Mouse (Mus musculus) MEL (cell line): ENCODE data around the gene Maml3. TPM values are rescaled to one million over a fixed set of nuclear protein-coding genes. Genes with fewer than 3 reads are reported as not detected.

Source experiments
- DNase-seq: peaks from one replicate; pipeline ENCODE4 v3.0.0; 2011; ENCODE audit warnings: low read depth, low spot score
- H3K27ac ChIP-seq: 2 replicates; pipeline ENCODE4 v1.5.1; 2012; ENCODE audit warnings: low read depth, mild to moderate bottlenecking, control low read depth, low read length, moderate library complexity; ENCODE audit not compliant: control insufficient read depth
- H3K27me3 ChIP-seq, 2 experiments: fragments of 150-350 bp in 1 of 2; sonication (generic) in 1 of 2; 2 replicates each; pipeline ENCODE4 v1.6.1; 2012; ENCODE audit warnings: low read length in 2 of 2, mild to moderate bottlenecking in 2 of 2, improper control_type of control experiment in 1 of 2, moderate library complexity in 1 of 2; ENCODE audit not compliant: insufficient read depth in 2 of 2, control insufficient read depth in 1 of 2
- H3K36me3 ChIP-seq, 2 experiments: 2 replicates each; pipeline ENCODE4 v1.6.1; 2012 to 2014; ENCODE audit warnings: low read length in 2 of 2, improper control_type of control experiment in 1 of 2, inconsistent platforms in 1 of 2, mild to moderate bottlenecking in 1 of 2; ENCODE audit not compliant: insufficient read depth in 2 of 2, control insufficient read depth in 1 of 2
- H3K4me1 ChIP-seq, 2 experiments: fragments of 150-350 bp in 1 of 2; sonication (generic) in 1 of 2; 2 replicates each; pipeline ENCODE4 v1.6.1; 2012; ENCODE audit warnings: low read length in 2 of 2, improper control_type of control experiment in 1 of 2, mild to moderate bottlenecking in 1 of 2; ENCODE audit not compliant: insufficient read depth in 2 of 2, control insufficient read depth in 1 of 2
- H3K4me3 ChIP-seq, 2 experiments: fragments of 150-350 bp in 1 of 2; sonication (generic) in 1 of 2; 2 replicates each; pipeline ENCODE4 v1.5.1; 2012; ENCODE audit warnings: low read depth in 2 of 2, low read length in 2 of 2, mild to moderate bottlenecking in 2 of 2, moderate library complexity in 2 of 2, control low read depth in 1 of 2, improper control_type of control experiment in 1 of 2; ENCODE audit not compliant: control insufficient read depth in 1 of 2, insufficient read depth in 1 of 2
- H3K79me2 ChIP-seq: 2 replicates; pipeline ENCODE4 v1.6.1; 2012; ENCODE audit warnings: mild to moderate bottlenecking, low read length, moderate library complexity; ENCODE audit not compliant: control insufficient read depth, poor library complexity, insufficient read depth
- H3K9ac ChIP-seq: 2 replicates; pipeline ENCODE4 v1.6.1; 2012; ENCODE audit warnings: low read depth, mild to moderate bottlenecking, control low read depth, low read length, moderate library complexity; ENCODE audit not compliant: control insufficient read depth, poor library complexity, severe bottlenecking
- H3K9me3 ChIP-seq: fragments of 150-350 bp; sonication (generic); replicated peaks from 2 replicates; pipeline ENCODE4 v1.6.1; 2012; ENCODE audit warnings: mild to moderate bottlenecking, low read length, improper control_type of control experiment, moderate library complexity; ENCODE audit not compliant: insufficient read depth
- BHLHE40 ChIP-seq: IDR thresholded peaks from 2 replicates; pipeline ENCODE4 v1.6.1; 2012; ENCODE audit warnings: low read depth, mild to moderate bottlenecking, inconsistent platforms, low read length, improper control_type of control experiment, borderline replicate concordance
- CTCF ChIP-seq, 3 experiments: IDR thresholded peaks in 2 of 3; conservative IDR thresholded peaks in 1 of 3; 2 replicates each; pipeline ENCODE4 v1.5.1; 2011 to 2012; ENCODE audit warnings: low read length in 3 of 3, low read depth in 2 of 3, mild to moderate bottlenecking in 2 of 3, improper control_type of control experiment in 1 of 3, inconsistent platforms in 1 of 3, mixed read lengths in 1 of 3, moderate library complexity in 1 of 3; ENCODE audit not compliant: control insufficient read depth in 1 of 3, insufficient read depth in 1 of 3, poor library complexity in 1 of 3, severe bottlenecking in 1 of 3
- ELF1 ChIP-seq: IDR thresholded peaks from 2 replicates; pipeline ENCODE4 v1.6.1; 2014; ENCODE audit warnings: low read depth, mild to moderate bottlenecking, inconsistent platforms, low read length, improper control_type of control experiment, moderate library complexity
- EP300 ChIP-seq, 2 experiments: IDR thresholded peaks; 2 replicates each; pipeline ENCODE4 v1.6.1; 2011; ENCODE audit warnings: improper control_type of control experiment in 2 of 2, low read length in 2 of 2, low read depth in 1 of 2, mild to moderate bottlenecking in 1 of 2
- ETS1 ChIP-seq: IDR thresholded peaks from 2 replicates; pipeline ENCODE4 v1.6.1; 2012; ENCODE audit warnings: low read depth, mild to moderate bottlenecking, inconsistent platforms, low read length, improper control_type of control experiment, moderate library complexity
- KAT2A ChIP-seq: conservative IDR thresholded peaks from 2 replicates; pipeline ENCODE4 v1.6.1; 2012; ENCODE audit warnings: low read depth, low read length, improper control_type of control experiment, inconsistent platforms
- MAFK ChIP-seq: IDR thresholded peaks from 2 replicates; pipeline ENCODE4 v1.6.1; 2011; ENCODE audit warnings: low read depth, mild to moderate bottlenecking, low read length, improper control_type of control experiment, borderline replicate concordance
- MAZ ChIP-seq: IDR thresholded peaks from 2 replicates; pipeline ENCODE4 v1.6.1; 2012; ENCODE audit warnings: low read depth, mild to moderate bottlenecking, inconsistent platforms, low read length, improper control_type of control experiment
- MXI1 ChIP-seq: IDR thresholded peaks from 2 replicates; pipeline ENCODE4 v1.6.1; 2011; ENCODE audit warnings: mild to moderate bottlenecking, low read depth, low read length, improper control_type of control experiment
- MYB ChIP-seq: IDR thresholded peaks from 2 replicates; pipeline ENCODE4 v1.6.1; 2011; ENCODE audit warnings: mild to moderate bottlenecking, low read depth, low read length, improper control_type of control experiment
- NELFE ChIP-seq: IDR thresholded peaks from 2 replicates; pipeline ENCODE4 v1.6.1; 2011; ENCODE audit warnings: low read depth, low read length, improper control_type of control experiment
- POLR2A ChIP-seq, 2 experiments: IDR thresholded peaks; 2 replicates each; pipeline ENCODE4 v1.6.1; 2011 to 2012; ENCODE audit warnings: low read length in 2 of 2, mild to moderate bottlenecking in 2 of 2, control low read depth in 1 of 2, improper control_type of control experiment in 1 of 2, low read depth in 1 of 2, moderate library complexity in 1 of 2; ENCODE audit not compliant: control insufficient read depth in 1 of 2, insufficient read depth in 1 of 2, poor library complexity in 1 of 2
- POLR2AphosphoS5 ChIP-seq: IDR thresholded peaks from 2 replicates; pipeline ENCODE4 v1.6.1; 2012; ENCODE audit warnings: low read depth, borderline replicate concordance, mild to moderate bottlenecking, inconsistent platforms, low read length, moderate library complexity, mixed read lengths
- SMC3 ChIP-seq: IDR thresholded peaks from 2 replicates; pipeline ENCODE4 v1.6.1; 2011; ENCODE audit warnings: low read depth, low read length, improper control_type of control experiment
- TBP ChIP-seq: IDR thresholded peaks from 2 replicates; pipeline ENCODE4 v1.8.0; 2011; ENCODE audit warnings: low read depth, low read length, improper control_type of control experiment
- TCF12 ChIP-seq: IDR thresholded peaks from 2 replicates; pipeline ENCODE4 v1.6.1; 2014; ENCODE audit warnings: low read depth, mild to moderate bottlenecking, inconsistent platforms, low read length, improper control_type of control experiment, moderate library complexity
- UBTF ChIP-seq: IDR thresholded peaks from 2 replicates; pipeline ENCODE4 v1.6.1; 2012; ENCODE audit warnings: low read depth, mild to moderate bottlenecking, inconsistent platforms, low read length, improper control_type of control experiment, moderate library complexity, borderline replicate concordance; ENCODE audit not compliant: insufficient read depth
- USF1 ChIP-seq: IDR thresholded peaks from 2 replicates; pipeline ENCODE4 v1.6.1; 2014; ENCODE audit warnings: low read depth, mild to moderate bottlenecking, inconsistent platforms, low read length, improper control_type of control experiment, moderate library complexity
- polyA plus RNA-seq, 2 experiments: library from polyadenylated mRNA; stranded (reverse) in 1 of 2; unstranded in 1 of 2; fragments of >175 nt in 1 of 2; fragments of >200 nt in 1 of 2; gene quantifications; 2 replicates each; pipeline versions ENCODE4 v1.2.1 to v1.2.4; 2012; ENCODE audit warnings: low replicate concordance in 2 of 2, low read depth in 1 of 2; ENCODE audit not compliant: insufficient read length in 2 of 2, insufficient read depth in 1 of 2, missing spikeins in 1 of 2
- total RNA-seq: library from RNA; depleted of rRNA; stranded (reverse); fragments of 300-350 nt; gene quantifications from 2 replicates; pipeline ENCODE4 v1.2.3, GENCODE M21; 2012

The Maml3 gene
- total and polyA plus RNA-seq, 3 experiments, result 2.0 to 4.1 TPM; not detected in 1

DNA sequence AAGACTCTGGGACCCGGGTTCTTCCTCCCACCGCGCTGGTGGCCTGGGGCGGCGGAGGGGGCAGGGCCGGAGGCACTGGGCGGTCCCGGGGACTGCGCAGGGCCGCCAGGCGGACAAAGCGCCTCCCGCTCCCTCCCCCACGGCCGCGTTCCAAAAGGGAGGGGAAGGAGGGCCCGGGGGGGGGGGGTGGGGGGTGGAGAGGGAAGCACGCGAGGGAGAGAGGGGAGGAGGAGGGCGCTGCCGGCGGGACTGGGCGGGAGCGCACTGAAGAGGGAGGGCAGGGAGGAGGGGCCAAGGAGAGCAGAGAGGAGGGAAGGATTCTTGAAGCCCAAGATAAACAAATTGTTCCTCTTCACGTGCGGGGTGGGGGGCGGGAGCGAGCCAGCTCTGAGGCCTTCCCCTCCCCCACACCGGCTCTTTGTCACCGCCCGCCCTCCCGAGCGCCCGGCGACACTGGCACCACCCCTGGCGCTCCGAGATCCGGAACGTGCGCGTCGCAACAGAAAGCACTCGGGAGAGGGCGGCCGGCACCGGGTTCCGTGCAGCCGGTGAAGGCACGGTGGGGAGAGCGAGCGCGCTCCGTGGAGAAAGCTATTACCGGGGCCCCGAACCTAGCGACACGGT is 2.8 kb downstream of the Maml3 start (continued):
- TF ChIP-seq POLR2AphosphoS5, result no peak
- no peak for TF ChIP-seq UBTF
- TF ChIP-seq TCF12, result no peak; the same call in none of the 2 replicates
- peak; percentile 89 for TF ChIP-seq MAZ
- TF ChIP-seq USF1, result peak; percentile 66
- TF ChIP-seq ELF1, result 0 out of 2 replicates have a peak, but pooled peaks have one; percentile 6
- peak; percentile 8; the same call in 1 of the 2 replicates for TF ChIP-seq MXI1
- TF ChIP-seq TBP, result no peak
- TF ChIP-seq MYB, result no peak
- TF ChIP-seq MAFK, result no peak
- TF ChIP-seq SMC3, result no peak

GRCm38 (mm10) chr3:52101401-52101976 is 3.4 kb downstream of the Maml3 start:
- 0 out of 4 replicates have a peak, but pooled peaks cover 0 to 2% of the 10 kb centered on the region in 2 experiments for H3K36me3 ChIP-seq
- H3K27me3 ChIP-seq, result no peaks in the 10 kb centered on the region
- TF ChIP-seq MAFK (no peak), ELF1 (0 out of 2 replicates have a peak, but pooled peaks have one; percentile 44), POLR2A (IDR thresholded peaks at IDR 0.05; ENCODE audit: control insufficient read depth in 1 of 2, insufficient read depth in 1 of 2, low read depth in 1 of 2, low read length in 2 of 2, poor library complexity in 1 of 2) (peak in 1 of 2 experiments; percentile 64; a peak in 2 of 4 replicates), KAT2A (no peak), UBTF (no peak), CTCF (IDR thresholded peaks at IDR 0.05 in 2 of 3, conservative IDR thresholded peaks at IDR 0.05 in 1 of 3; ENCODE audit: control insufficient read depth in 1 of 3, insufficient read depth in 1 of 3, low read depth in 2 of 3, low read length in 3 of 3, poor library complexity in 1 of 3, severe bottlenecking in 1 of 3) (no peak), NELFE (peak; percentile 41; the same call in 1 of the 2 replicates), BHLHE40 (no peak), ETS1 (no peak), EP300 (IDR thresholded peaks at IDR 0.05; ENCODE audit: low read depth in 1 of 2, low read length in 2 of 2) (0 out of 4 replicates have a peak, but pooled peaks of 1 of the 2 experiments have one; percentile 5)
- peak overlapping the region; percentile 86 for H3K27ac ChIP-seq
- peak overlapping the region; percentile 76 for H3K9ac ChIP-seq
- peaks cover 0 to 4% of the 10 kb centered on the region in 2 experiments; a peak in 1 of 4 replicates for H3K4me1 ChIP-seq
- peak overlapping the region; percentile 56 to 77 for H3K4me3 ChIP-seq
- DNase-seq, result no peak
- H3K79me2 ChIP-seq, result peaks cover 13% of the 10 kb centered on the region; the same call in 1 of the 2 replicates
- H3K9me3 ChIP-seq, result no peaks in the 10 kb centered on the region
